Mouse (Mus musculus) intestine, postnatal 0 days (tissue): ENCODE data around the gene Ociad2. TPM values are rescaled to one million over a fixed set of nuclear protein-coding genes. Genes with fewer than 3 reads are reported as not detected.

Experiments
- ATAC-seq: fragments of 200-750 bp; cut with Nextera tagmentation; 2 replicates; pipeline ENCODE4 v1.8.0; 2017; ENCODE audit warnings: mild to moderate bottlenecking, moderate TSS enrichment, moderate library complexity
- H3K27ac ChIP-seq: fragments of 300-500 bp; sonication (generic); 2 replicates; pipeline ENCODE4 v1.5.1; 2014; ENCODE audit warnings: mild to moderate bottlenecking, low read depth, low read length, moderate library complexity
- H3K27me3 ChIP-seq: fragments of 300-500 bp; sonication (generic); replicated peaks from 2 replicates; pipeline ENCODE4 v1.6.1; 2014; ENCODE audit warnings: low read length, mixed read lengths; ENCODE audit not compliant: control insufficient read depth, insufficient read depth
- H3K36me3 ChIP-seq: fragments of 300-500 bp; sonication (generic); 2 replicates; pipeline ENCODE4 v1.6.1; 2014; ENCODE audit warnings: mild to moderate bottlenecking, moderate library complexity; ENCODE audit not compliant: control insufficient read depth, insufficient read depth
- H3K4me1 ChIP-seq: fragments of 300-500 bp; sonication (generic); replicated peaks from 2 replicates; pipeline ENCODE4 v1.6.1; 2014; ENCODE audit warnings: antibody characterized with exemption, low read length, mixed read lengths; ENCODE audit not compliant: control insufficient read depth, insufficient read depth
- H3K4me2 ChIP-seq: fragments of 300-500 bp; sonication (generic); replicated peaks from 2 replicates; pipeline ENCODE4 v1.6.1; 2014; ENCODE audit warnings: low read depth, mild to moderate bottlenecking, moderate library complexity
- H3K4me3 ChIP-seq: fragments of 300-500 bp; sonication (generic); 2 replicates; pipeline ENCODE4 v1.5.1; 2014; ENCODE audit warnings: low read depth, low read length
- H3K9ac ChIP-seq: fragments of 300-500 bp; sonication (generic); 2 replicates; pipeline ENCODE4 v1.6.1; 2014; ENCODE audit warnings: mild to moderate bottlenecking, low read depth, low read length
- H3K9me3 ChIP-seq: fragments of 300-500 bp; sonication (generic); 2 replicates; pipeline ENCODE4 v1.6.1; 2016; ENCODE audit warnings: mixed run types; ENCODE audit not compliant: control insufficient read depth
- CTCF ChIP-seq: sonication (generic); IDR thresholded peaks from 2 replicates; pipeline ENCODE4 v1.5.1; 2016; ENCODE audit warnings: low read depth, mild to moderate bottlenecking, control low read depth, antibody characterized with exemption, moderate library complexity
- WGBS: fragments of 180-500 bp; shearing (Covaris S2); extraction: QIAGEN DNeasy Blood & Tissue Kit; methylation state at CpG from one replicate; pipeline ENCODE4 v1.1.7; 2014; 5-methylcytosine and 5-hydroxymethylcytosine counted together
- polyA plus RNA-seq: library from polyadenylated mRNA; unstranded; fragments of >200 nt; fragmentation: Nextera tagmentation; extraction: Ambion mirVana; gene quantifications from 2 replicates; pipeline ENCODE4 v1.2.1, GENCODE M21; 2015

Ociad2 gene
- polyA plus RNA-seq, 1 experiment from 2014 or later, result 225 TPM

GRCm38 (mm10) chr5:73292502-73293457 is 48.0 kb downstream of the Ociad2 start, which contains the start of gene Ociad1:
Ociad1 (plus strand) TSS chr5:73292784.
- H3K27me3 ChIP-seq, result no peaks in the 10 kb centered on the region
- WGBS, result under 1% methylated on average over 52 of the region's 58 CpGs
- H3K4me2 ChIP-seq, result peak within 1 kb of the TSS; percentile 70
- 0 out of 2 replicates have a peak, but pooled peaks cover 2% of the 10 kb centered on the region for H3K4me1 ChIP-seq
- no peak for TF ChIP-seq CTCF
- ATAC-seq, result peak; percentile 99
- H3K36me3 ChIP-seq, result peaks cover 14% of the 10 kb centered on the region
- no peaks in the 10 kb centered on the region for H3K9me3 ChIP-seq
- H3K4me3 ChIP-seq, result peak within 1 kb of the TSS; percentile 98
- peak within 1 kb of the TSS; percentile 95 for H3K27ac ChIP-seq
- peak within 1 kb of the TSS; percentile 97 for H3K9ac ChIP-seq

GRCm38 (mm10) chr5:73289900-73290299 is 50.9 kb downstream of the Ociad2 start:
- H3K4me2 ChIP-seq, result no peak overlapping the region
- 70% methylated on average over 2 of the region's 2 CpGs for WGBS

GRCm38 (mm10) chr5:73286603-73287002 is 54.2 kb downstream of the Ociad2 start:
- no peak overlapping the region for H3K27ac ChIP-seq
- TF ChIP-seq CTCF, result no peak
- no peak overlapping the region for H3K4me3 ChIP-seq

More at GRCm38 (mm10) chr5:73289900-73290299, 50.9 kb downstream of the Ociad2 start:
- Histone ChIP-seq H3K27me3 (no peaks in the 10 kb centered on the region), H3K9me3 (no peaks in the 10 kb centered on the region), H3K4me3 (no peak overlapping the region), H3K4me1 (0 out of 2 replicates have a peak, but pooled peaks cover 2% of the 10 kb centered on the region), H3K36me3 (peaks cover under 1% of the 10 kb centered on the region), H3K9ac (no peak overlapping the region), H3K27ac (no peak overlapping the region)
- no peak for TF ChIP-seq CTCF
- no peak for ATAC-seq

GRCm38 (mm10) chr5:73285470-73285978 is 55.3 kb downstream of the Ociad2 start:
- Histone ChIP-seq H3K4me2 (no peak overlapping the region), H3K27ac (no peak overlapping the region), H3K9me3 (no peaks in the 10 kb centered on the region), H3K9ac (no peak overlapping the region), H3K4me1 (no peaks in the 10 kb centered on the region), H3K4me3 (no peak overlapping the region), H3K27me3 (no peaks in the 10 kb centered on the region), H3K36me3 (no peaks in the 10 kb centered on the region)
- 87% methylated on average over 3 of the region's 3 CpGs for WGBS
- TF ChIP-seq CTCF, result no peak
- ATAC-seq, result no peak

More at GRCm38 (mm10) chr5:73286603-73287002, 54.2 kb downstream of the Ociad2 start:
- Histone ChIP-seq H3K9me3 (no peaks in the 10 kb centered on the region), H3K36me3 (no peaks in the 10 kb centered on the region), H3K9ac (no peak overlapping the region), H3K4me1 (no peaks in the 10 kb centered on the region), H3K4me2 (no peak overlapping the region), H3K27me3 (no peaks in the 10 kb centered on the region)
- no peak for ATAC-seq
- WGBS, result 71% methylated on average over 5 of the region's 5 CpGs

- Histone ChIP-seq H3K36me3 (no peaks in the 10 kb centered on the region), H3K27me3 (no peaks in the 10 kb centered on the region), H3K4me2 (no peak overlapping the region), H3K4me3 (no peak overlapping the region), H3K9me3 (no peaks in the 10 kb centered on the region), H3K4me1 (peaks cover 7% of the 10 kb centered on the region; the same call in 1 of the 2 replicates), H3K27ac (no peak overlapping the region; the same call in 1 of the 2 replicates), H3K9ac (no peak overlapping the region)
- TF ChIP-seq CTCF, result no peak
- no peak for ATAC-seq
These were observed 56.8 kb downstream of the Ociad2 start for GRCm38 (mm10) chr5:73284046-73284445.

- peaks cover 7% of the 10 kb centered on the region; the same call in 1 of the 2 replicates for H3K4me1 ChIP-seq
- H3K36me3 ChIP-seq, result no peaks in the 10 kb centered on the region
- H3K27me3 ChIP-seq, result no peaks in the 10 kb centered on the region
- ATAC-seq, result no peak
- H3K9ac ChIP-seq, result no peak overlapping the region
- 18% methylated on average over 4 of the region's 4 CpGs for whole genome bisulfite sequencing
- H3K9me3 ChIP-seq, result no peaks in the 10 kb centered on the region
- H3K4me3 ChIP-seq, result no peak overlapping the region
- peak overlapping the region; percentile 14; the same call in 1 of the 2 replicates for H3K4me2 ChIP-seq
- H3K27ac ChIP-seq, result no peak overlapping the region
- no peak for TF ChIP-seq CTCF
These were observed 60.3 kb downstream of the Ociad2 start for GRCm38 (mm10) chr5:73280567-73280850.
